Mouse (Mus musculus) adrenal gland, postnatal 36 days (tissue): ENCODE measurements around the gene Hivep3. TPM values are rescaled to one million over a fixed set of nuclear protein-coding genes. Genes with fewer than 3 reads are reported as not detected.
A peak's percentile ranks its signal among the peaks of the same experiment; 100 is the strongest.

Experiments used
- DNase-seq, 2 experiments: peaks; one replicate each; pipeline ENCODE4 v3.0.0; 2021; ENCODE audit warnings: mixed read lengths in 1 of 2
- long read RNA-seq, 2 experiments: library from polyadenylated mRNA; stranded (forward); transcript quantifications; one replicate each; pipeline ENCODE4 v2.0.0; 2021; ENCODE audit warnings: borderline sequencing depth in 2 of 2
- total RNA-seq, 2 experiments: library from RNA; stranded (reverse); gene quantifications; 2 replicates each; pipeline ENCODE4 v1.2.3; 2021

The Hivep3 gene
- total RNA-seq = 10 to 100 TPM in 1 of 2 experiments, 1 to 10 TPM in 1; 7.8 to 10.1 TPM
- long read RNA-seq, experiment 1, partial matches to known transcripts = 0 of 4 reads
- long read RNA-seq, experiment 1, other reads (novel, unspliced or antisense) = 2 of 4 reads
- long read RNA-seq, experiment 2, partial matches to known transcripts = 0 of 2 reads
- long read RNA-seq, experiment 2, other reads (novel, unspliced or antisense) = 0 of 2 reads

GRCm38 (mm10) chr4:119733184-119733880 is at the start of gene Hivep3:
Hivep3 (plus strand) TSS chr4:119733784.
- peak; percentile 100 for DNase-seq

GRCm38 (mm10) chr4:119685746-119686145 is 47.8 kb upstream of the Hivep3 start:
- DNase-seq = no peak

DNA sequence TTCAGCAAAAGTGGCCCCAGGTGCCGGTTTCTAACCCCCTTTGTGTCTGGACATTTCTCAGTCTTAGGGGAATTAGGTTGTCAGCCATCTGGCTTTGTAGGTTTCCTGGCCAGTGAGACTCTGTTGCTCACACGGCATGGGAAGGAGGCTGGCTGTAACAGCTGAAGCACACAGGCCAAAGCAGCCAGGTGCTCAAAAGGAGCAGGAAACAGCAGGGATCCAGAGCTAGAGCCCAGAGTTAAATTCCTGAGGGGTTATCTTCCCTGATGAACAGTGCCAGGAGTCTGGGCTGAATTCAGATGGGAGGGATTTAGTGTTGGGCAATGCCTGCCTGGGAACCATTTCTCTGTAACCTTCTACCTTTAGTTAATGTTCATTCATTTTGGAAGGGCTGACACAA is 35.2 kb upstream of the Hivep3 start:
- DNase-seq = no peak

- DNase-seq = no peak
These were observed 32.2 kb upstream of the Hivep3 start for GRCm38 (mm10) chr4:119701269-119701954.

DNA sequence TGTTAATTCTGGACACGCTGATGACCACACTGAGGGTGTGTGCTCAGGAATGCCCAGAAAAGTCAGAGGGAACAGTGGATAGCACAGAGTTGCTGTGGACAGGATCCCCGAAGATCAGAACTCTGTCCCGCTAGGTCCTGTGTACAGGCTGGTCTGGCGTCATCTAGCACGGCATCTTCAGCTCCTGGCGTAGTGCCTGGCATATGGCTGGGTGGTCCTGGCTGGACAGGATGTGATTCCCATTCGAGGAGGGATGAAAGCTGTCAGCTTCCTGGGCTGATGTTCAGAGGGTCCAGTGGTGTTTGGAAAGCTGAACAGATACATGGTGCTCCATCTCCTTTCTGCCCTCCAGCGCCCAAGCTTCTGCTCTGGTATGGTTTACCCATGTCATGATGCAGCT is 29.6 kb upstream of the Hivep3 start:
- no peak for DNase-seq

DNA sequence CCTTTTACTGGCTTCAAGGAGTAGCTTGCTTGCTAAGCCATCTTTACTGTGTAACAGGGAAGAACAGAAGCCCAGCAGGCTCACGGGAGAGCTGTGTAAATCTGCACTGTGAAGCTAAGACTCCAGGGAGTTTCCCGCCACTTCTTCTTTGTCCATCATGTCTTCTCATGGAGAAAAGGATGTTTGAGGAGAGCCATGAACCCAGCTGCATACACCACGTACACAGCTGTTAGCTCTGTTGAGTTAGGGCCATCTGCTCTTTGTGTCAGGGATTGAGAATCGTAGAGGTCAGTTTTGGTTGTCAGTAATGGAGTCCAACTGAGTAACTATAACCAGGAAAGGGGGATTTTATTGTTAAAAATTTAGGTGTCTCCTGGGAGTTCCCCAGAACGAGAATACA is 26.3 kb upstream of the Hivep3 start:
- DNase-seq = no peak

DNA sequence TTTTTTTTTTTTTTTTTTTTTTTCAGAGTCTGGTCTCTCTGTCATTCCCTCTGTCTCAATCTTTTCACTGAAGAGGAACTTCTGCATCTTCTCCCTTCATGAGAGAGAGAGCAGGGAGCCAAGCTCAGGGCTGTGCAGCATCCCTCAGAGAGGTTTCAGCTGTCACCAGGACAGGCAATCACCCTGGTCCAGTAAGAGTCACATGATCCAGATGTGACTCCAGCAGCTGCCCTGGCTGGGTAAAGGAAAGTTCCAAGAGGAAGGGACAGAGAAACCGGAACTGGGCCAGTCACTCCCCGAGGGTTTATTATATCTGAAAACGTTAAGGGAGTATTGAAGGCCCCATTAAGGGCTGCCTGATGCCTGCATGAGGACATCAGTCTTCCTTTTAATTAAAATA is 25.8 kb upstream of the Hivep3 start:
- DNase-seq = no peak

- no peak for DNase-seq
These were observed 23.4 kb upstream of the Hivep3 start for GRCm38 (mm10) chr4:119710208-119710607.

DNA sequence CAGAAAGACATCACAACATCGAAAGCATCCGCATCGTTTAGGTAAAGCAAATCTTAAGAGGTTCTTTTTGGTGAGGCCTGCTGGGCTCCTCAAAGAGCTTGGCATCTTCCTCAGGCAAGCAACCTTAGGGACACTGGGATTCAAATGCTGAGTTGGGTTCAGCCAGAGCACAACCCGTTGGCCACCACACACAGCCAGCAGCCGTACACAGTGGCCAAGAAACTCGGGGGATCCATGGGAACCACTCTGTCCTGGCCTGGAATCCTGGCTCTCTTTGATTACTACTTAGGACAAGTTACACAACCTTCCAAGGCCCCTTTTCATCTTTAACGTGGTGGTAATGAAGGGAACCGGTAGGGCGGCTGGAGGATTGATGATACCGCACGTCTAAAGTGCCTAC is 16.1 kb upstream of the Hivep3 start:
- DNase-seq = peak in 1 of 2 experiments; percentile 23

DNA sequence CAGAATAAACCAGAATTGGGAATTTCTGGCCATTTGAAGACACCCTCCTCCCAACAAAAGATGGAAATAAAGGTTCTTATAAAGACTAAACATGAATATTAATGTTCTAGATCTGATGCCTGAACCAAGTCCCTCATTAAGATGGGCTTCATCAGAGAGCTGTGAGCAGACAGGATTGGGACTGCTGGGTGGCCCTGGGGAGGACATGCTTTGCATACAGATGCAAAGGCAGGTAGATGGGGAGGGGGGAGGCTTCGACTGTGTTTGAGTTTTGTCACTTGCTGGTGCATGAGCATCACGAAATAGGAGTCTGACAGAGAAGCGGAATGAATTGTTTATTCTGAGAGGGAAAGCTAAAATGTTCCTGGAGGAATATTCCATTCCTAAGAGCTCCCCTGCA is 12.1 kb upstream of the Hivep3 start:
- no peak for DNase-seq

- no peak for DNase-seq
These were observed 7.5 kb upstream of the Hivep3 start for GRCm38 (mm10) chr4:119726074-119726473.

DNA sequence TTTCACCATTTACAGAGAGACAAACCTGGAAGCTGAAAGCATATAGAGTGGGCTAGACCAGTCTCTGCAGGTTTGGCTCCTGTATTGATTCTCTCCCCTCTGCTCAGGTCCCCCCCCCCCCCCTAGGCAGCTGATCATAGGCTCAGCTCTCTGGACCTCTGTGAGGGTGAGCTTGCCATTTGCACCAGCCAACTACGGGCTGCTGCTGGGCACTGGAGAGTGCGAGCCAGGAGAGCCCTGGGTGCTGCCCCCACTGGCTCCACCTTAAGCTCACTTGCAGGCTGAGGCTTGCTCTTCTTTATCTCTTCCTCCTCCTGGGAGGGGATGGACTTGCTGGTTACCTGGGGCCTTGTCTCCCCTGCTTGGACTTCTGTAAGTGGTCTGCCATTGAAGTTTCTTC is 5.7 kb upstream of the Hivep3 start:
- DNase-seq = no peak

GRCm38 (mm10) chr4:119733942-119734341 is 358 bp downstream of the Hivep3 start:
- peak; percentile 57 to 72 for DNase-seq

GRCm38 (mm10) chr4:119734352-119734751 is 768 bp downstream of the Hivep3 start:
- DNase-seq = no peak

DNA sequence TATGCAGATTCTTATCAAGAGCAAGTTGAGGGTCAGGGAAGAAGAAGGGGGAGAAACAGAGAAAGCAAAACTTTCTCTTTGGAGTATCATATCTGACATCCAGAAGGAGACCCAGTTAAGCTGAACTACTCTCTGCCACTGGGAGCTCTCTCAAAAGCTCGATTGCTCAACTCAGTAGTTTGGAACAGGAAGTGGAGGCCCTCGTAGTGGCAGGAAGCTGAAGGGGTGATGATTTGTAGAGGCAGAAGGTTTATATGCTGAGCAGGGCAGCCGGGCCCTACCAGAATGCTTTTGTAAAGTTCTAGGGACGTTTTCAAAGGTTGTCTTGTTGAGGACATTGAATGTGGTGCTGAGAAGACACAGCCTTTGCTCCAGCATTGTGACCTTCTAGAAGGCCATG is 5.1 kb downstream of the Hivep3 start:
- peak in 1 of 2 experiments; percentile 41 for DNase-seq

GRCm38 (mm10) chr4:119739301-119740062 is 5.9 kb downstream of the Hivep3 start:
- DNase-seq = no peak

GRCm38 (mm10) chr4:119748341-119748740 is 14.8 kb downstream of the Hivep3 start:
- no peak for DNase-seq

- DNase-seq = no peak
These were observed 16.6 kb downstream of the Hivep3 start for GRCm38 (mm10) chr4:119750157-119750556.

- DNase-seq = peak in 1 of 2 experiments; percentile 37
These were observed 17.2 kb downstream of the Hivep3 start for GRCm38 (mm10) chr4:119750681-119751211.

DNA sequence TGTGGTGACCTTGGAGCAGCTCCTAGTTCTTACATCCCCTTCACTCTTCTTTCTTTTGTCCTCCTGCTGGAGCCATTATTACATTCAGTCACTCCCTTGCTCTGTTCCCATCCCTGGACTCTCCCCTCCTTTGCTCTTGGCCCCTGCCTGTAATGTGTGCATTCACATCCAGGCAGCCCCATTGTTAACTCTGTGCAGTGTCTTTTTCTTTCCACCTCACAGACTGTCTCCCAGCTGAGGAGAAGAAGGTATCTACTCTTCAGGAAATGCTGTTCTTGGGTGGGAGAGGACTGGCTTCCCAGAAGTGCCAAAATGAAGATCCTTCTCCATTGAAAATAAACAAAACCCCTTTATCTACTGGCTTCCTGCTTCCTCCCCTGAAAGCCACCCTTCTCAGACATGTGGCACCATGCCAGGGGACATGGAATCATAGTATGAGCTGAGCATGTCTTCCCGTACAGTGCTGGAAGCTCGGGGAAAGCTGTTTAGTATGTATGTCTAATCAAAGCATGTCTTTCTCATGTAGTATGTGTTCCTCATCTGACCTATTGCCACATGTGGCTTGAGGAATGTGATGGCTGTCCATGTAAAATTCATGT is 17.9 kb downstream of the Hivep3 start:
- DNase-seq = peak; percentile 41 to 67

- DNase-seq = no peak
These were observed 26.1 kb downstream of the Hivep3 start for GRCm38 (mm10) chr4:119759574-119760233.
